Mouse (Mus musculus) embryo, embryonic 11 days (tissue): Measurements from ENCODE around the gene Tgfbr2.

ENCODE experiments used
- DNase-seq: peaks from one replicate; pipeline ENCODE4 v3.0.0-alpha.2; 2015

The Tgfbr2 gene

GRCm38 (mm10) chr9:116174481-116175461 lies at the start of gene Tgfbr2:
TSS of gene Tgfbr2 (minus strand) at chr9:116175360.
- peak; percentile 91 for DNase-seq

- DNase-seq, result no peak
These were observed 48.2 kb upstream of the Tgfbr2 start for GRCm38 (mm10) chr9:116223368-116223767.

DNA sequence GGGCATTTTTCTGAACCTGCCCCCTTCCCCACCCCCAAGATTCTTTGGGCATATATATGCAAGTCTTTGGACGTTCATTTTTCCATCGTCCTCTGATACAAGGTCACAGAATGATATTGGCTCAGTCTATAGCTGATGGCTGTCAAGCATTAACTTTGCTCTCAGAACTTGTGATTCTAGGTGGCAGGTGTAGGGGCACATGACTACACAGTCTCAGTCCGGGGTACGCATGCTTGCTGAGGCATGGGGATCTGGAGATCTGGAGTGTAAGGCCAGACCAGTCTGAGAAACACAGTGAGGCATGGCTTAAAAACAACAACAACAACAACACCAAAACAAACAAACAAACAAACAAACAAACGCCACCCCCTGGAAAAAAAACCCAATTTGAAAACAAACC lies 47.5 kb upstream of the Tgfbr2 start:
- no peak for DNase-seq

DNA sequence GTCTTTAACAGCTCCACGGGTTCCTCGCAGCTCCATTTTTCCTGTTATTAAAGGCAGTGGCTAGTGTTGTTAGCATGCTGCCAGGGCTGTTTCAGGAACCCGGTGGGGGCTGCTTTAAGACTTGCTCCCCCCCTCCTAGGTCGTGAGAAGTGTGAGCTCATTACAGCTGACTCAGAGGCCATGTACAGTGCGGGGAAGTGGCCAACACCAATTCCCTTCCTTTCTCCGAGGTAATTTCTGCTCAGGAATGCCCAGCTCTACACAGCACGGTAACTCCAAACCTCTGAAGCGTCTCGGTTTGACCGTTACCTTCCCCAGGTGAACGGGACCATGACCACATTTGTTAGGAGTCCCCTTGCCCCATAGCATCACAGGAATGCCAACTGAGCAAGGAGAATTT lies 46.8 kb upstream of the Tgfbr2 start:
- DNase-seq, result no peak

DNA sequence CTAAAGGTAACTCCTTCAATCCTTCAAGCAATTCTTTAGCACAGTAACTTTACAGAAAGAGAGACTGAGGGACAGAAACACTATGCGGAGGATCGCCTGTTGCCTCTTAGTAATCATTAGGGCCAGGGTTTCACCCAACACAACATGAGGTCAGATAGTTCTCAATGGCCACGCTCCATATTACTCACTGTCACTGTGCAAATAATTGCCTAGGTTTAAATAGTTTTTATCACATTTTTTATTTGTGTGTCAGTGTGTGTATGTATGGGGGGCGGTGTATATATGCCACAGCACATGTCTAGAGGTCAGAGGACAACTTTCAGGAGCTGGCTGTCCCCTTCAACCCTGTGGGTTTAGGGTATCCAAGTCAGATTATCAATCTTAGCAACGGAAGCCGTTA lies 46.4 kb upstream of the Tgfbr2 start:
- no peak for DNase-seq

GRCm38 (mm10) chr9:116220616-116221015 lies 45.5 kb upstream of the Tgfbr2 start:
- no peak for DNase-seq

GRCm38 (mm10) chr9:116220159-116220515 lies 45.0 kb upstream of the Tgfbr2 start:
- no peak for DNase-seq

- no peak for DNase-seq
These were observed 44.3 kb upstream of the Tgfbr2 start for GRCm38 (mm10) chr9:116219234-116220158.

GRCm38 (mm10) chr9:116218780-116219179 lies 43.6 kb upstream of the Tgfbr2 start:
- DNase-seq, result peak; percentile 56

- DNase-seq, result no peak
These were observed 41.9 kb upstream of the Tgfbr2 start for GRCm38 (mm10) chr9:116217099-116217498.

DNA sequence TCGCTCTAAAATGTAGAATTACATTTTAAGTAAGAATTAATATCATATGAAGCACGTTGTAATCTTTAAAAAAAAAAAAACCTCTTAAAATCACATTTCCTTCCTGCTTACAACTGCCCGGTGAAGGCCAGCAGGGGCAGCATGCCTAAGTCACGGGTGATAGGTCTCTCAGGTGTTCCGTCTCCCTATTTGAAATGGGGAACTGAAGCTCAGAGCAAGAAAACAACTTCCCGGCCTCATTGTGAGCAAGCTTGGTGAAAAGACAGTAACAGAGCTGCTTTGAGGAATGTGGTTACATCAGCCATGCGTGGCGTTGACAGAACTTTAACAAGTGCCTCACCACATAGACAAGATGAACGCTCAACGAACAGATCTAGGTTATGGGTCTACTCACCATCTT lies 41.5 kb upstream of the Tgfbr2 start:
- DNase-seq, result no peak

GRCm38 (mm10) chr9:116214296-116214695 lies 39.1 kb upstream of the Tgfbr2 start:
- no peak for DNase-seq

DNA sequence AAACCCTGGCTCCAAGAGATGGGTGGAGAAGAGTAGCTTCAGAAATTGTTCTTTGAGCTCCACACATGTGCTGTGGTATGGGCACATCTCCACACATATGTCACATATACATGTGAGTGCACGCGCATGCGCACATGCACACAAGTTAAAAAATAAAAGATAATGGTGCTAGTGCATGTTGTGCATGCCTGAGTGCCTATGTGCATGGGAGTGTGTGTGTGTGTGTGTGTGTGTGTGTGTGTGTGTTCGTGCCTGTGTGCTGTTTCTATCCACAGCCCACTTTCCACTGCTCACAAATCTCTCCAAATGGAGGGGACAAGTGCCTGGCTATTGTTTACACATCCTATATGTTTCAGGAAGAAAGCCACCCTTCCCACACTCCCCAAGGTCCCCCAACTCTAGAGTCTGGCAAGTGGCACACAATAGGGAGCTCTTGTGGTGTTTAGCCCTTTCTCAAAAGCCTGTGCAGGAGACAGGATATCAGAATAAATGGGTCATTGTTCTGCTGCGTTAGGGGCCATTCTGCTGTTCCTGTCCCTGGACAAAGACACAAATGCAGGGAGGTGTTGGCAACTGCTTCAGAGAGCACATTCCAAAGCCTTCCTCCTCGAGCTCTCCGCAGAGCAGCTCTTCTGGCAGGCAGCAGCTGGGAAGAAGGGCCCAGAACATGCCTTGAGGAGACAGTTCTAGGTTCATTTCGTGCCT lies 37.9 kb upstream of the Tgfbr2 start:
- peak; percentile 37 for DNase-seq

GRCm38 (mm10) chr9:116212069-116212468 lies 36.9 kb upstream of the Tgfbr2 start:
- DNase-seq, result no peak

GRCm38 (mm10) chr9:116208169-116208904 lies 33.2 kb upstream of the Tgfbr2 start:
- no peak for DNase-seq

GRCm38 (mm10) chr9:116206901-116207300 lies 31.7 kb upstream of the Tgfbr2 start:
- DNase-seq, result no peak

GRCm38 (mm10) chr9:116203675-116204074 lies 28.5 kb upstream of the Tgfbr2 start:
- DNase-seq, result no peak

DNA sequence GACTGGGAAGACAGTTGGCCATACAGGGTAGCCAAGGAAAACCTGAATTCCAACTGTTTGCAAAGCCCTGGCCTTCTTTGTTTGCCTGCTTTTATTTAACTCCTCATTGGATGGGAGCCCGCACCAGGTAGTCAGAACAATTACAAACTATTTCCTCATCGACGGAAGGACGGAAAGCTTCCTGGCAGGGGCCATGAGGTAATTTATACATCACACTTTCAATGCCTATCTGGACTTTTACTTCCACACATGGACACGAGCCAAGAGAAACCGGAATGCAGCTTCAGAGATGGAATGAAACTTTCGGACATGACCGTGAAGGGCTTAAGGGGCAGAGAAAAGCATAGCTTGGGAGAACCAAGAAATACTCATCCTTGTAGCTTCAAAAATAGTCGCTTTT lies 24.0 kb upstream of the Tgfbr2 start:
- no peak for DNase-seq

DNA sequence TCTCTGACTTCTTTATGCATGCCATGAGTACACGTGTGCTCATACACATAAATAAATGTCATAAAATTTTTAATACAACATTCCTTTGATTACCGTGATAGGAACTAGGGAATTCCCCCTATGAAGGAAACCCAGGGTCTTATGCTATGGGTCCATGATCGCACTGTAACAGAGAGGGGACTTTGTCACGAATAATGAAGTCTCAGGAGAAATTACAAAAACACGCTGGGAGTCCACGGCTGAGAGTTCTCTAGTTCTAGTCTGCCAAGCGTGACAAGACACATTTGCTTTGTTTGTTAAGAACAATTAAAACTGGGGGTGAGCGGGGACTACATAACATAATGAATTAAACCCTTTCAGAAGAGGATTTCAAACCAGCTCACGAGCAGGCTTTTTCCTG lies 23.3 kb upstream of the Tgfbr2 start:
- no peak for DNase-seq

- no peak for DNase-seq
These were observed 22.5 kb upstream of the Tgfbr2 start for GRCm38 (mm10) chr9:116197491-116198170.

DNA sequence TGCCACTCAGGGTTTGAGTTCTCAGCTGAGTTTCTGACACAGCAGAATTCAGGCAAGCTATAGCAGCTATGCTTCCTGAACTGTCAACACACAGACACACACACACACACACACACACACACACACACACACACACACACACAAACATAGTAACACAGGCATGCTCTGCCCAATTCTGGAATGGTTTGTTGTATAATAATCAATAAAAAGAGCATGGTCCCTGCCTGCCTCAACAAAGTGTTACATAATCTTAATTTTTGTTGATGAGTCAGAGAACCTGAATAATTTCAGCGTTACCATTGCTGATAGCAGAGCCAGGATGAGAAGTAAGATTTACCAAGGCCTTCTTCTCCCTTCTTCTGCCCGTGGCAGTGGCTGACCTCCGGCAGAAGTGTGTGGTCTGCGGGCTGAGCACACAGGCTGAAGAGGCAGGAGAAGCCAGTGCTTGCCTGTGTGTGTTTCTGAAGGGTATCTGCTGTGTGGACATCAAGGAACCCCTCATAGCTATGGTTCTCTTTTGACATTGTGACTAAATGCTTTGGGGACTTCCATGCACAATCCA lies 18.8 kb upstream of the Tgfbr2 start:
- DNase-seq, result no peak
